Mouse (Mus musculus): ENCODE measurements around the gene Car3. TPM values are rescaled to one million over a fixed set of nuclear protein-coding genes. Genes with fewer than 3 reads are reported as not detected.

The Car3 gene
- polyA plus RNA-seq, 1 experiment from 2014 or later, result 1.2 TPM

GRCm38 (mm10) chr3:14882756-14883155 lies 19.4 kb downstream of the Car3 start:
- no peaks in the 10 kb centered on the region for H3K36me3 ChIP-seq (ENCODE audit: control insufficient read depth, insufficient read depth)
- ATAC-seq, result no peak

GRCm38 (mm10) chr3:14884826-14885225 lies 21.5 kb downstream of the Car3 start:
- peaks cover 3% of the 10 kb centered on the region for H3K4me1 ChIP-seq (replicated peaks; ENCODE audit: control insufficient read depth, insufficient read depth, low read length)

More at GRCm38 (mm10) chr3:14882756-14883155, 19.4 kb downstream of the Car3 start:
- Histone ChIP-seq H3K4me3 (replicated peaks; ENCODE audit: low read length) (no peak overlapping the region), H3K4me2 (ENCODE audit: low read length) (no peak overlapping the region), H3K4me1 (replicated peaks; ENCODE audit: control insufficient read depth, insufficient read depth, low read length) (peaks cover 3% of the 10 kb centered on the region), H3K9me3 (ENCODE audit: control insufficient read depth, low read length) (no peaks in the 10 kb centered on the region), H3K9ac (replicated peaks; ENCODE audit: low read depth, low read length) (no peak overlapping the region), H3K27me3 (replicated peaks; ENCODE audit: control insufficient read depth, insufficient read depth, low read length) (no peaks in the 10 kb centered on the region), H3K27ac (ENCODE audit: low read length) (no peak overlapping the region)
- 79% methylated on average over 3 of the region's 3 CpGs for WGBS

DNA sequence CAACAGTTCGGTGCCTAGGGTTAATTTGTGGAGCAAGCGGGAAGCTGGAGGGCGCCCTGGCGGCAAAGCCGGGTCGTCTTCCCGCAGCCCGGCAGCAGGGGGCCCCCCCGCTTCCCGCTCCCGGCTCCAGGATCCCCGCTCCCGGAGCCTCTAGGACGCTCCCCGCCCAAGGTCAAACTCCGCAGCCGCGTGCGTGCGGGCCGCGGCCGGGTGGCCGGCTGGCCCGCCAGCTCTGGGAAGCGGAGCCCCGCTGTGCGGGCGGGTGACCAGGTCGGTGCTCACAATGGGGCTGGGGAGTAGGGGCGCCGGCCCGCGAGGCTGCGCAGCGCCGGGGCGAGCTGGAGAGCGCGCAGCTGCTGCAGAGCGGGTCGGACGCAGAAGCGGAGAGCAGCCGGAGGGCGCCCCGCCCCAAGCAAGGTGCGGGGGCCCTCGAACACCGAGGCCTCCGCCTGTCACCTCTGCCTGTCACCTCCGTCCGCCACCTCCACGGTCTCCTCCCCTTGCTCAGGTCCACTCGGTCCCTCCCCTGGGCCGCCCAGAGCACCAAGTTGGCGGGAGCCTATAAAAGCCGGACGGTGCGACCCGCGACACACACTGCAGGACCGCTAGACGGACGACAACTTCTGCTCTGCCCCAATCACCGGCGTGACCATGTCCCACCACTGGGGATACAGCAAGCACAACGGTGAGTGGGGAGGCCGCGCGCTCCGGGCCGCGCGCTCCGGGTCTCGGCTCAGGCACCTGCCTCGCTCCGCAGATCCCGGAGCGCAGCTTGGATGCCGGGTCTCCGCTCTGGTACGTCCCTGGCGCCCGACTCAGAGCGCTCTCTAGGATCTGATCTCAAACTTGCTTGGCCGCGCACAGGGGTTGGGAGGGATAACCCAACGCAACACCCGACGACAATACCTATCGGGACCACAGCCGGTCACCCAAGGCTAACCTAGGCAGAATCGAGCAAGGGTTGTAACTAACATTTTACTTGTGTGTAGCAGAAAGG lies 23.1 kb downstream of the Car3 start, which contains the start of gene Car2:
Gene Car2 (plus strand): TSS at position 172 of the 997 bp plus-strand sequence.
- Histone ChIP-seq H3K4me2 (ENCODE audit: low read length) (peak within 1 kb of the TSS; percentile 93), H3K27me3 (replicated peaks; ENCODE audit: control insufficient read depth, insufficient read depth, low read length) (no peaks in the 10 kb centered on the region), H3K9me3 (ENCODE audit: control insufficient read depth, low read length) (no peaks in the 10 kb centered on the region), H3K9ac (replicated peaks; ENCODE audit: low read depth, low read length) (peak within 1 kb of the TSS; percentile 80), H3K36me3 (ENCODE audit: control insufficient read depth, insufficient read depth) (no peaks in the 10 kb centered on the region), H3K4me3 (replicated peaks; ENCODE audit: low read length) (peak within 1 kb of the TSS; percentile 86), H3K4me1 (replicated peaks; ENCODE audit: control insufficient read depth, insufficient read depth, low read length) (peaks cover 3% of the 10 kb centered on the region), H3K27ac (ENCODE audit: low read length) (peak within 1 kb of the TSS; percentile 66)
- under 1% methylated on average over 88 of the region's 95 CpGs for WGBS
- peak; percentile 88 for ATAC-seq

More at GRCm38 (mm10) chr3:14884826-14885225, 21.5 kb downstream of the Car3 start:
- ATAC-seq, result no peak
- Histone ChIP-seq H3K9me3 (ENCODE audit: control insufficient read depth, low read length) (no peaks in the 10 kb centered on the region), H3K9ac (replicated peaks; ENCODE audit: low read depth, low read length) (no peak overlapping the region), H3K27ac (ENCODE audit: low read length) (no peak overlapping the region), H3K27me3 (replicated peaks; ENCODE audit: control insufficient read depth, insufficient read depth, low read length) (no peaks in the 10 kb centered on the region), H3K36me3 (ENCODE audit: control insufficient read depth, insufficient read depth) (no peaks in the 10 kb centered on the region), H3K4me2 (ENCODE audit: low read length) (no peak overlapping the region), H3K4me3 (replicated peaks; ENCODE audit: low read length) (no peak overlapping the region)

GRCm38 (mm10) chr3:14887134-14887666 lies 23.9 kb downstream of the Car3 start:
- Histone ChIP-seq H3K4me3 (replicated peaks; ENCODE audit: low read length) (peak overlapping the region; percentile 86), H3K9ac (replicated peaks; ENCODE audit: low read depth, low read length) (peak overlapping the region; percentile 80), H3K27me3 (replicated peaks; ENCODE audit: control insufficient read depth, insufficient read depth, low read length) (no peaks in the 10 kb centered on the region), H3K36me3 (ENCODE audit: control insufficient read depth, insufficient read depth) (no peaks in the 10 kb centered on the region), H3K4me1 (replicated peaks; ENCODE audit: control insufficient read depth, insufficient read depth, low read length) (peaks cover 3% of the 10 kb centered on the region), H3K9me3 (ENCODE audit: control insufficient read depth, low read length) (no peaks in the 10 kb centered on the region), H3K27ac (ENCODE audit: low read length) (no peak overlapping the region), H3K4me2 (ENCODE audit: low read length) (peak overlapping the region; percentile 93)
- WGBS, result 40% methylated on average over 11 of the region's 11 CpGs
- ATAC-seq, result no peak

DNA sequence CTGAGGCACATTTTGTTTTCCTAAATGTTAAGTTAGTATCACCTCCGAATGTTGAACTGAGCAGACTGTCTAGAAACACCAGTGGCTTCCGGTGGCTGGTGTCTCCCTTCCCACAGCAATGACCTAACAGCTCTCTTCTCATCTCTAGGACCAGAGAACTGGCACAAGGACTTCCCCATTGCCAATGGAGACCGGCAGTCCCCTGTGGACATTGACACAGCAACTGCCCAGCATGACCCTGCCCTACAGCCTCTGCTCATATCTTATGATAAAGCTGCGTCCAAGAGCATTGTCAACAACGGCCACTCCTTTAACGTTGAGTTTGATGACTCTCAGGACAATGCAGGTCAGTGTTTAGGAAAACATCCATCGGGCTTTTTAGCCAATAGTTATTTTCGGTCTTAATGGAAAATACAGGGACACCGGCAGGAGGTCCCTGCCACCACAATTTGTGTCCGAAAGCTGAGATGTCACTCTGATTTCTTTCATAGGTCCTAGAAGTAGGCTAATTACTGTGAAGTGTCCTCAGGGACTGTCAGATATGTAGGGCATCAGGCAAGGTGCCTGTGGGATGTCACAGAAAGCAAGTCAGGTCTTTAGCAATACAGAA lies 24.5 kb downstream of the Car3 start:
- 72% methylated on average over 10 of the region's 10 CpGs for WGBS
- Histone ChIP-seq H3K4me2 (ENCODE audit: low read length) (peak overlapping the region; percentile 5; the same call in 1 of the 2 replicates), H3K27ac (ENCODE audit: low read length) (no peak overlapping the region), H3K9me3 (ENCODE audit: control insufficient read depth, low read length) (no peaks in the 10 kb centered on the region), H3K9ac (replicated peaks; ENCODE audit: low read depth, low read length) (no peak overlapping the region), H3K4me3 (replicated peaks; ENCODE audit: low read length) (0 out of 2 replicates have a peak overlapping the region, but pooled peaks have one; percentile 3), H3K4me1 (replicated peaks; ENCODE audit: control insufficient read depth, insufficient read depth, low read length) (peaks cover 3% of the 10 kb centered on the region), H3K27me3 (replicated peaks; ENCODE audit: control insufficient read depth, insufficient read depth, low read length) (no peaks in the 10 kb centered on the region), H3K36me3 (ENCODE audit: control insufficient read depth, insufficient read depth) (no peaks in the 10 kb centered on the region)
- no peak for ATAC-seq

DNA sequence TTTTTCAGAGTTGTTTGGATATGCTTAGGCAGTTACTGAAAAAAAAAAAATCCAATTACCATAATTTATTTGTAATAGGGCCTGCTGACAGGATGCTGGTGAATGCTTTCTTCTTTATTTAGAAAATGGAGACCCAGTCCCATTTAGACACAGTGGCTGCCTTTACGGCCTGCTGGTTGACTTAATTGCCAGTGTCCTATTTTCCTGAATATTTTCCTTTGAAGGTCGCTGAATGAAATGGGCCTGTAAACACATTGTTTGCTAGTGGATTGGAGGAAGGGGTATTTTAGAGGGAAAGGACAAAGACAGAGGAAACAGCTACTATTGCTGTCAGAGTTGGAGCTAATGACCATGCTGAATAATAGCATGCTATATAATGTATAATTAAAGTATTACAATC lies 25.2 kb downstream of the Car3 start:
- no peak overlapping the region for H3K4me2 ChIP-seq (ENCODE audit: low read length)
- H3K27me3 ChIP-seq (replicated peaks; ENCODE audit: control insufficient read depth, insufficient read depth, low read length), result no peaks in the 10 kb centered on the region
- H3K36me3 ChIP-seq (ENCODE audit: control insufficient read depth, insufficient read depth), result no peaks in the 10 kb centered on the region
- H3K27ac ChIP-seq (ENCODE audit: low read length), result no peak overlapping the region
- no peak overlapping the region for H3K4me3 ChIP-seq (replicated peaks; ENCODE audit: low read length)
- peak; percentile 35 for ATAC-seq
- H3K4me1 ChIP-seq (replicated peaks; ENCODE audit: control insufficient read depth, insufficient read depth, low read length), result peaks cover 3% of the 10 kb centered on the region
- H3K9ac ChIP-seq (replicated peaks; ENCODE audit: low read depth, low read length), result no peak overlapping the region
- H3K9me3 ChIP-seq (ENCODE audit: control insufficient read depth, low read length), result no peaks in the 10 kb centered on the region
- WGBS, result 20% methylated on average over 2 of the region's 2 CpGs

DNA sequence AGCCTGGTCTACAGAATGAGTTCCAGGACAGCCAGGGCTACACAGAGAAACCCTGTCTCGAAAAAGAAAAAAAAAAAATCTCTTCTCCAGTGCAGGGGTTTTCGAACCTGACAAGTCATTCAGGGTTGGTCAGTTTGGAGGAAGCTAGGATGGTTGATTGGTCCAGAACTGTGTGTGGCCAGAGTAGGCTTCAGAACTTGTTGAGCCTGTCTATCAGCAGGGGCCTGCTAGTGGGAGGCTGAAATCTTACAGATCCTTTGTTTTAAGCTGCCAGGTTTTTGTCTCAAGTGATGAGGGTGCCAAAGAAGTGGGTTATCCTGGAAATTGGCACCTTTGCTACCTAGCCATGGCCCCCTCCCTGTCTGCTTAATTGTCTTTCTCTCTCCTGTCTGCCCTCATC lies 25.8 kb downstream of the Car3 start:
- H3K9ac ChIP-seq (replicated peaks; ENCODE audit: low read depth, low read length), result no peak overlapping the region
- no peaks in the 10 kb centered on the region for H3K9me3 ChIP-seq (ENCODE audit: control insufficient read depth, low read length)
- H3K4me3 ChIP-seq (replicated peaks; ENCODE audit: low read length), result no peak overlapping the region
- H3K36me3 ChIP-seq (ENCODE audit: control insufficient read depth, insufficient read depth), result no peaks in the 10 kb centered on the region
- no peak for ATAC-seq
- H3K27me3 ChIP-seq (replicated peaks; ENCODE audit: control insufficient read depth, insufficient read depth, low read length), result no peaks in the 10 kb centered on the region
- 81% methylated on average over 2 of the region's 2 CpGs for WGBS
- H3K27ac ChIP-seq (ENCODE audit: low read length), result no peak overlapping the region
- no peak overlapping the region for H3K4me2 ChIP-seq (ENCODE audit: low read length)
- peaks cover 3% of the 10 kb centered on the region for H3K4me1 ChIP-seq (replicated peaks; ENCODE audit: control insufficient read depth, insufficient read depth, low read length)

DNA sequence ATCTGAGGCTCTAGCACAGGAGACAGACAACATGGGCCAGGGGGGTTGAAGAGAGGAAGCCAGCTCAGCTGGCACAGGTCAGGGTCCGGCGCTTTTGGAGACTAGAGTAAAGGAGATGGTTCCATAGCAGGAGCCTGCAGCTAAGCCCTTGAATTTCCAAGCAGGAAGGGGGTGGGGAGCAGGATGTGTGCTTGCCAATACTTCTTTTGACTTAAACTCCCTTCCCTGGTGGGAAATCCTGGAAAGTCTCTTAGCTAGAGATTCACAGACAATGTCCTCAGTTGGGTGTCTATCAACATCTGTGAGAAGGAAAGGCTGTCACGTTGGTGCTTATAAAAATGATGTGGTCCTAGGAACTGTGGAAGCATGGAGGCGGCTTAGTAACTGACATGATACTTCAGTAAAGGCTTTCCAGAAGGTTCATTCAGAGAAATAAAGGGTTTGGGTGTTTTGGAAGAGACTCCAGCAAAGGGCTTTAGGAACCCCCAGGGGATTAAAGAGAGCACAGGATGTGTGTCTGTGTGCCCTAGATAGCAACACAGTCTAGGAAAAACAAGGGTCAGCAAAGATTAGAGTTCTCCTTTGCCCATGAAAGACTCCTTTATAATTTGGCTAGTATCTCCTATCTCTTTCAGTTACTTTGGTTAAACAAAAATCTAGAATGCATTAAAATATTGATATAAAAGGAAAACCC lies 26.6 kb downstream of the Car3 start:
- peaks cover 3% of the 10 kb centered on the region for H3K4me1 ChIP-seq (replicated peaks; ENCODE audit: control insufficient read depth, insufficient read depth, low read length)
- no peaks in the 10 kb centered on the region for H3K27me3 ChIP-seq (replicated peaks; ENCODE audit: control insufficient read depth, insufficient read depth, low read length)
- no peaks in the 10 kb centered on the region for H3K9me3 ChIP-seq (ENCODE audit: control insufficient read depth, low read length)
- no peak overlapping the region for H3K9ac ChIP-seq (replicated peaks; ENCODE audit: low read depth, low read length)
- H3K4me2 ChIP-seq (ENCODE audit: low read length), result peak overlapping the region; percentile 11; the same call in 1 of the 2 replicates
- ATAC-seq, result no peak
- no peak overlapping the region for H3K4me3 ChIP-seq (replicated peaks; ENCODE audit: low read length)
- WGBS, result 49% methylated on average over 4 of the region's 4 CpGs
- H3K36me3 ChIP-seq (ENCODE audit: control insufficient read depth, insufficient read depth), result no peaks in the 10 kb centered on the region
- no peak overlapping the region for H3K27ac ChIP-seq (ENCODE audit: low read length)
